Mouse (Mus musculus): ENCODE measurements around the gene Syt7. TPM values are rescaled to one million over a fixed set of nuclear protein-coding genes. Genes with fewer than 3 reads are reported as not detected.

Gene Syt7
- polyA plus RNA-seq, 1 experiment from 2014 or later: 4.4 TPM

- peaks cover 35% of the 10 kb centered on the region for H3K4me1 ChIP-seq
- 8% methylated on average over 12 of the region's 12 CpGs for WGBS
- ATAC-seq: no peak
Observed at GRCm38 (mm10) chr19:10390099-10390680, 1.3 kb downstream of the Syt7 start.

GRCm38 (mm10) chr19:10391028-10391427 is 2.1 kb downstream of the Syt7 start:
- no peak for ATAC-seq
- Histone ChIP-seq H3K9ac (0 out of 2 replicates have a peak overlapping the region, but pooled peaks have one; percentile 31), H3K9me3 (replicated peaks) (no peaks in the 10 kb centered on the region), H3K4me1 (peaks cover 39% of the 10 kb centered on the region), H3K4me2 (peak overlapping the region; percentile 76; the same call in 1 of the 2 replicates), H3K36me3 (ENCODE audit: poor library complexity, severe bottlenecking) (no peaks in the 10 kb centered on the region), H3K27me3 (peaks cover 23% of the 10 kb centered on the region), H3K4me3 (no peak overlapping the region), H3K27ac (no peak overlapping the region)
- WGBS: 85% methylated on average over 7 of the region's 7 CpGs

More at GRCm38 (mm10) chr19:10390099-10390680, 1.3 kb downstream of the Syt7 start:
- Histone ChIP-seq H3K9me3 (replicated peaks) (no peaks in the 10 kb centered on the region), H3K27ac (no peak overlapping the region), H3K4me2 (peak overlapping the region; percentile 76), H3K4me3 (peak overlapping the region; percentile 73), H3K27me3 (peaks cover 23% of the 10 kb centered on the region), H3K36me3 (ENCODE audit: poor library complexity, severe bottlenecking) (no peaks in the 10 kb centered on the region), H3K9ac (peak overlapping the region; percentile 86)

GRCm38 (mm10) chr19:10391995-10392394 is 3.1 kb downstream of the Syt7 start:
- Histone ChIP-seq H3K4me2 (no peak overlapping the region), H3K27ac (no peak overlapping the region), H3K9ac (no peak overlapping the region), H3K4me3 (no peak overlapping the region), H3K27me3 (peaks cover 23% of the 10 kb centered on the region), H3K9me3 (replicated peaks) (no peaks in the 10 kb centered on the region), H3K36me3 (ENCODE audit: poor library complexity, severe bottlenecking) (no peaks in the 10 kb centered on the region), H3K4me1 (peaks cover 40% of the 10 kb centered on the region)
- ATAC-seq: no peak
- WGBS: 0% methylated on average over 2 of the region's 3 CpGs

GRCm38 (mm10) chr19:10393471-10393870 is 4.6 kb downstream of the Syt7 start:
- no peak for ATAC-seq
- Histone ChIP-seq H3K4me2 (peak overlapping the region; percentile 16; the same call in 1 of the 2 replicates), H3K4me3 (no peak overlapping the region), H3K9me3 (replicated peaks) (no peaks in the 10 kb centered on the region), H3K9ac (no peak overlapping the region), H3K27ac (no peak overlapping the region), H3K27me3 (peaks cover 18% of the 10 kb centered on the region), H3K4me1 (peaks cover 54% of the 10 kb centered on the region), H3K36me3 (ENCODE audit: poor library complexity, severe bottlenecking) (no peaks in the 10 kb centered on the region)
- WGBS: 92% methylated on average over 6 of the region's 6 CpGs

- Histone ChIP-seq H3K4me2 (peak overlapping the region; percentile 16), H3K4me1 (peaks cover 57% of the 10 kb centered on the region), H3K4me3 (no peak overlapping the region), H3K36me3 (ENCODE audit: poor library complexity, severe bottlenecking) (no peaks in the 10 kb centered on the region), H3K27ac (peak overlapping the region; percentile 44; the same call in 1 of the 2 replicates), H3K9ac (no peak overlapping the region), H3K27me3 (peaks cover 18% of the 10 kb centered on the region), H3K9me3 (replicated peaks) (no peaks in the 10 kb centered on the region)
- ATAC-seq: 0 out of 2 replicates have a peak, but pooled peaks have one; percentile 8
- 60% methylated on average over 15 of the region's 15 CpGs for WGBS
Observed at GRCm38 (mm10) chr19:10393874-10394500, 5.1 kb downstream of the Syt7 start.

- H3K27ac ChIP-seq: peak overlapping the region; percentile 62
- 9% methylated on average over 8 of the region's 8 CpGs for WGBS
- H3K4me1 ChIP-seq: peaks cover 49% of the 10 kb centered on the region
- no peak overlapping the region for H3K9ac ChIP-seq
- ATAC-seq: peak; percentile 66
- H3K9me3 ChIP-seq (replicated peaks): no peaks in the 10 kb centered on the region
- no peak overlapping the region for H3K4me3 ChIP-seq
- no peaks in the 10 kb centered on the region for H3K36me3 ChIP-seq (ENCODE audit: poor library complexity, severe bottlenecking)
- H3K27me3 ChIP-seq: peaks cover 12% of the 10 kb centered on the region
- H3K4me2 ChIP-seq: no peak overlapping the region
Observed at GRCm38 (mm10) chr19:10395174-10395573, 6.3 kb downstream of the Syt7 start.

GRCm38 (mm10) chr19:10396962-10397361 is 8.1 kb downstream of the Syt7 start:
- Histone ChIP-seq H3K4me2 (no peak overlapping the region), H3K4me1 (peaks cover 50% of the 10 kb centered on the region), H3K27ac (no peak overlapping the region), H3K4me3 (no peak overlapping the region), H3K36me3 (ENCODE audit: poor library complexity, severe bottlenecking) (no peaks in the 10 kb centered on the region), H3K9me3 (replicated peaks) (no peaks in the 10 kb centered on the region), H3K27me3 (no peaks in the 10 kb centered on the region), H3K9ac (no peak overlapping the region)
- WGBS: 88% methylated on average over 2 of the region's 2 CpGs
- ATAC-seq: no peak

- Histone ChIP-seq H3K9ac (no peak overlapping the region), H3K4me1 (peaks cover 50% of the 10 kb centered on the region), H3K4me3 (no peak overlapping the region), H3K9me3 (replicated peaks) (no peaks in the 10 kb centered on the region), H3K27me3 (no peaks in the 10 kb centered on the region), H3K27ac (peak overlapping the region; percentile 60), H3K36me3 (ENCODE audit: poor library complexity, severe bottlenecking) (no peaks in the 10 kb centered on the region), H3K4me2 (no peak overlapping the region)
- WGBS: 34% methylated on average over 8 of the region's 8 CpGs
- ATAC-seq: no peak
Observed at GRCm38 (mm10) chr19:10397479-10398153, 8.7 kb downstream of the Syt7 start.

GRCm38 (mm10) chr19:10398296-10398695 is 9.4 kb downstream of the Syt7 start:
- Histone ChIP-seq H3K4me1 (peaks cover 48% of the 10 kb centered on the region), H3K36me3 (ENCODE audit: poor library complexity, severe bottlenecking) (no peaks in the 10 kb centered on the region), H3K9ac (no peak overlapping the region), H3K4me2 (no peak overlapping the region), H3K27me3 (no peaks in the 10 kb centered on the region), H3K4me3 (no peak overlapping the region), H3K27ac (peak overlapping the region; percentile 60), H3K9me3 (replicated peaks) (no peaks in the 10 kb centered on the region)
- 69% methylated on average over 6 of the region's 6 CpGs for WGBS
- no peak; the same call in 1 of the 2 replicates for ATAC-seq

GRCm38 (mm10) chr19:10402771-10403494 is 14.0 kb downstream of the Syt7 start:
- Histone ChIP-seq H3K4me1 (peaks cover 26% of the 10 kb centered on the region), H3K9ac (no peak overlapping the region), H3K4me2 (no peak overlapping the region), H3K4me3 (no peak overlapping the region), H3K27me3 (no peaks in the 10 kb centered on the region), H3K36me3 (ENCODE audit: poor library complexity, severe bottlenecking) (no peaks in the 10 kb centered on the region), H3K9me3 (replicated peaks) (no peaks in the 10 kb centered on the region), H3K27ac (no peak overlapping the region)
- ATAC-seq: no peak
- 28% methylated on average over 16 of the region's 16 CpGs for WGBS

GRCm38 (mm10) chr19:10403593-10404380 is 14.9 kb downstream of the Syt7 start:
- no peak overlapping the region for H3K27ac ChIP-seq
- no peak overlapping the region for H3K9ac ChIP-seq
- 70% methylated on average over 10 of the region's 10 CpGs for WGBS
- H3K36me3 ChIP-seq (ENCODE audit: poor library complexity, severe bottlenecking): no peaks in the 10 kb centered on the region
- 0 out of 2 replicates have a peak, but pooled peaks have one; percentile 41 for ATAC-seq
- H3K4me1 ChIP-seq: peaks cover 19% of the 10 kb centered on the region
- H3K4me3 ChIP-seq: no peak overlapping the region
- H3K4me2 ChIP-seq: no peak overlapping the region
- no peaks in the 10 kb centered on the region for H3K27me3 ChIP-seq
- H3K9me3 ChIP-seq (replicated peaks): no peaks in the 10 kb centered on the region

All from forebrain, embryonic 13.5 days (tissue).